Comparison of ENCODE assay signal across 7 mouse cellular contexts in the genomic region with DNA sequence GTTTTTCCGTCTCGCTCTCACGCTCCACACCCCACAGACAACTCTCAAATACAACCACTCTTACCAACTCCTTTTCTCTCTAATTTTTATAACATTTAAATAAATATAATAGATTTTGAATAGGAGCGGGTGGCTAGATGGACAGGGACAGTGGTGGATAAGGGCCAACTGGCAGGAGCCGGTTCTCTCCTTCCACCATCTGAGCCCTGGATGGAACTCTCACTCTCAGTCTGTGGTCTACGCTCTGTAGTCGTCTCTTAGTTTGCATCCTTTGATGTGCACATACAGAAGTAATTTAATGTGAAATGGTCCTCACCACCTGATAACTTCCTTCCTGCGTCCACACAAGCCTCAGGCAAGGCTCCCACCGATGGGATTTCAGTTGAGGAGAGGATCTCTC. TPM values are rescaled to one million over a fixed set of nuclear protein-coding genes. Genes with fewer than 3 reads are reported as not detected.
DNase-seq lines count a peak whose midpoint lies in the region; ATAC-seq lines count a peak whose summit lies in the region.

No protein-coding gene starts in this region.

- no peaks in the 10 kb centered on the region for H3K36me3 ChIP-seq in embryonic facial prominence, embryonic 15.5 days
- no peaks in the 10 kb centered on the region for H3K36me3 ChIP-seq in limb, embryonic 11.5 days (ENCODE audit: control insufficient read depth, insufficient read depth, low read length)
- no peaks in the 10 kb centered on the region for H3K36me3 ChIP-seq in stomach, embryonic 14.5 days (ENCODE audit: control insufficient read depth, insufficient read depth, low read length)

- intact Hi-C loops in left cerebral cortex, postnatal 4 days (cut with DNase I) = no loop called here

- peak overlapping the region; percentile 89 for H3K4me2 ChIP-seq in embryonic facial prominence, embryonic 15.5 days (replicated peaks)
- peak overlapping the region; percentile 93 for H3K4me2 ChIP-seq in limb, embryonic 11.5 days (ENCODE audit: low read depth, severe bottlenecking)
- peak overlapping the region; percentile 89 for H3K4me2 ChIP-seq in stomach, embryonic 14.5 days (replicated peaks; ENCODE audit: low read depth, low read length)

- WGBS in embryonic facial prominence, embryonic 15.5 days = 20% methylated on average over 9 of the region's 9 CpGs
- whole genome bisulfite sequencing in limb, embryonic 11.5 days = 6% methylated on average over 9 of the region's 9 CpGs
- WGBS in stomach, embryonic 14.5 days = 25% methylated on average over 9 of the region's 9 CpGs

- H3K9ac ChIP-seq in embryonic facial prominence, embryonic 15.5 days = no peak overlapping the region
- H3K9ac ChIP-seq in limb, embryonic 11.5 days (ENCODE audit: low read length) = no peak overlapping the region
- H3K9ac ChIP-seq in stomach, embryonic 14.5 days (replicated peaks; ENCODE audit: low read depth, low read length) = no peak overlapping the region

- H3K4me1 ChIP-seq in embryonic facial prominence, embryonic 15.5 days = peaks cover 12% of the 10 kb centered on the region
- no peaks in the 10 kb centered on the region for H3K4me1 ChIP-seq in limb, embryonic 11.5 days (ENCODE audit: control insufficient read depth, insufficient read depth, low read length)
- no peaks in the 10 kb centered on the region for H3K4me1 ChIP-seq in stomach, embryonic 14.5 days (ENCODE audit: control insufficient read depth, insufficient read depth, low read length)

- H3K27ac ChIP-seq in embryonic facial prominence, embryonic 15.5 days (replicated peaks) = no peak overlapping the region
- H3K27ac ChIP-seq in limb, embryonic 11.5 days (replicated peaks; ENCODE audit: low read depth, low read length) = no peak overlapping the region
- H3K27ac ChIP-seq in stomach, embryonic 14.5 days (ENCODE audit: low read length) = no peak overlapping the region

- peak overlapping the region; percentile 42 for H3K4me3 ChIP-seq in embryonic facial prominence, embryonic 15.5 days (replicated peaks)
- peak overlapping the region; percentile 52 for H3K4me3 ChIP-seq in limb, embryonic 11.5 days (ENCODE audit: low read depth, low read length)
- peak overlapping the region; percentile 42 for H3K4me3 ChIP-seq in stomach, embryonic 14.5 days (ENCODE audit: low read depth, low read length)

- no peaks in the 10 kb centered on the region for H3K9me3 ChIP-seq in embryonic facial prominence, embryonic 15.5 days (replicated peaks)
- no peaks in the 10 kb centered on the region for H3K9me3 ChIP-seq in limb, embryonic 11.5 days (ENCODE audit: control insufficient read depth, low read length)
- H3K9me3 ChIP-seq in stomach, embryonic 14.5 days (ENCODE audit: control insufficient read depth, low read depth, low read length) = no peaks in the 10 kb centered on the region

- peak; percentile 61 for DNase-seq in left cerebral cortex, postnatal 4 days
- DNase-seq in left cerebral cortex, adult 18-20 months (ENCODE audit: low spot score in 2 of 2) = no peak
- no peak for DNase-seq in limb, embryonic 11.5 days (ENCODE audit: low spot score)
- DNase-seq in right cerebral cortex, adult 18-20 months = no peak
- DNase-seq in frontal cortex, postnatal 36 days (ENCODE audit: low spot score in 2 of 2) = no peak

- peaks cover 16% of the 10 kb centered on the region for H3K27me3 ChIP-seq in embryonic facial prominence, embryonic 15.5 days
- H3K27me3 ChIP-seq in limb, embryonic 11.5 days (ENCODE audit: control insufficient read depth, insufficient read depth, low read length) = no peaks in the 10 kb centered on the region
- H3K27me3 ChIP-seq in stomach, embryonic 14.5 days (ENCODE audit: control insufficient read depth, insufficient read depth, low read length) = 0 out of 2 replicates have a peak, but pooled peaks cover 6% of the 10 kb centered on the region

- no peak for ATAC-seq in embryonic facial prominence, embryonic 15.5 days (ENCODE audit: insufficient number of reproducible peaks, low FRiP score, low TSS enrichment, low read depth)
- ATAC-seq in limb, embryonic 11.5 days (ENCODE audit: insufficient number of reproducible peaks, low FRiP score, low TSS enrichment, low read depth) = no peak
- no peak for ATAC-seq in stomach, embryonic 14.5 days (ENCODE audit: insufficient number of reproducible peaks, insufficient read depth, low FRiP score, low read depth)

RNA-seq across cellular contexts. Expression of a gene that starts 0.3 kb away (rescaled TPM):
- 10 to 100 TPM; 81.0 to 88.8 TPM for total RNA-seq in left cerebral cortex, postnatal 4 days (2021)
- total RNA-seq in left cerebral cortex, adult 18-20 months (2021) = 10 to 100 TPM; 79.0 to 94.8 TPM
- polyA plus RNA-seq in embryonic facial prominence, embryonic 15.5 days (2015; fragmentation: Nextera tagmentation; extraction: Ambion mirVana) = 22.7 and 25.1 TPM in 2 replicates
- polyA plus RNA-seq in limb, embryonic 11.5 days (2014; fragmentation: Nextera tagmentation; extraction: Ambion mirVana) = 54.0 and 54.7 TPM in 2 replicates
- polyA plus RNA-seq in stomach, embryonic 14.5 days (2014; fragmentation: Nextera tagmentation; extraction: Ambion mirVana) = 10.9 and 11.8 TPM in 2 replicates

RNA-seq across cellular contexts. Expression of a gene that starts 39.2 kb away (rescaled TPM):
- total RNA-seq in left cerebral cortex, postnatal 4 days (2021) = 1 to 10 TPM; 1.4 to 1.8 TPM
- total RNA-seq in left cerebral cortex, adult 18-20 months (2021) = 1 to 10 TPM; 1.9 to 3.8 TPM
- polyA plus RNA-seq in embryonic facial prominence, embryonic 15.5 days (2015; fragmentation: Nextera tagmentation; extraction: Ambion mirVana) = 6.9 and 7.1 TPM in 2 replicates
- polyA plus RNA-seq in limb, embryonic 11.5 days (2014; fragmentation: Nextera tagmentation; extraction: Ambion mirVana) = 1.7 and 3.2 TPM in 2 replicates
- 6.2 and 6.5 TPM in 2 replicates for polyA plus RNA-seq in stomach, embryonic 14.5 days (2014; fragmentation: Nextera tagmentation; extraction: Ambion mirVana)
